Mouse (Mus musculus) heart, embryonic 12.5 days (tissue): Measurements from ENCODE around the gene Cngb1. TPM values are rescaled to one million over a fixed set of nuclear protein-coding genes. Genes with fewer than 3 reads are reported as not detected.
A peak's percentile ranks its signal among the peaks of the same experiment; 100 is the strongest.

ENCODE experiments used
- ATAC-seq: fragments of 200-750 bp; cut with Nextera tagmentation; 2 replicates; pipeline ENCODE4 v1.8.0; 2017; ENCODE audit warnings: moderate TSS enrichment, moderate library complexity; ENCODE audit not compliant: insufficient number of reproducible peaks, low FRiP score
- H3K27ac ChIP-seq: fragments of 300-500 bp; sonication (generic); 2 replicates; pipeline ENCODE4 v1.5.1; 2016; ENCODE audit warnings: mild to moderate bottlenecking, moderate library complexity; ENCODE audit not compliant: poor library complexity, severe bottlenecking
- H3K27me3 ChIP-seq: fragments of 300-500 bp; sonication (generic); replicated peaks from 2 replicates; pipeline ENCODE4 v1.6.1; 2016; ENCODE audit warnings: mild to moderate bottlenecking, moderate library complexity
- H3K36me3 ChIP-seq: fragments of 300-500 bp; sonication (generic); 2 replicates; pipeline ENCODE4 v1.6.1; 2016; ENCODE audit warnings: mild to moderate bottlenecking, moderate library complexity
- H3K4me1 ChIP-seq: fragments of 300-500 bp; sonication (generic); replicated peaks from 2 replicates; pipeline ENCODE4 v1.6.1; 2016; ENCODE audit warnings: mild to moderate bottlenecking
- H3K4me2 ChIP-seq: fragments of 300-500 bp; sonication (generic); 2 replicates; pipeline ENCODE4 v1.6.1; 2016; ENCODE audit warnings: mild to moderate bottlenecking, moderate library complexity
- H3K4me3 ChIP-seq: fragments of 300-500 bp; sonication (generic); 2 replicates; pipeline ENCODE4 v1.5.1; 2016; ENCODE audit warnings: mild to moderate bottlenecking
- H3K9ac ChIP-seq: fragments of 300-500 bp; sonication (generic); 2 replicates; pipeline ENCODE4 v1.6.1; 2016; ENCODE audit warnings: mild to moderate bottlenecking, moderate library complexity
- H3K9me3 ChIP-seq: fragments of 300-500 bp; sonication (generic); replicated peaks from 2 replicates; pipeline ENCODE4 v1.6.1; 2016; ENCODE audit warnings: mild to moderate bottlenecking, moderate library complexity
- WGBS: fragments of 180-500 bp; shearing (Covaris S2); methylation state at CpG from one replicate; pipeline ENCODE4 v1.1.7; 2016; 5-methylcytosine and 5-hydroxymethylcytosine counted together
- polyA plus RNA-seq: library from polyadenylated mRNA; unstranded; fragments of >200 nt; fragmentation: Nextera tagmentation; extraction: Ambion mirVana; gene quantifications from 2 replicates; pipeline ENCODE4 v1.2.1, GENCODE M21; 2016

Cngb1 gene
- polyA plus RNA-seq = 0.26 and 1.0 TPM in 2 replicates

DNA sequence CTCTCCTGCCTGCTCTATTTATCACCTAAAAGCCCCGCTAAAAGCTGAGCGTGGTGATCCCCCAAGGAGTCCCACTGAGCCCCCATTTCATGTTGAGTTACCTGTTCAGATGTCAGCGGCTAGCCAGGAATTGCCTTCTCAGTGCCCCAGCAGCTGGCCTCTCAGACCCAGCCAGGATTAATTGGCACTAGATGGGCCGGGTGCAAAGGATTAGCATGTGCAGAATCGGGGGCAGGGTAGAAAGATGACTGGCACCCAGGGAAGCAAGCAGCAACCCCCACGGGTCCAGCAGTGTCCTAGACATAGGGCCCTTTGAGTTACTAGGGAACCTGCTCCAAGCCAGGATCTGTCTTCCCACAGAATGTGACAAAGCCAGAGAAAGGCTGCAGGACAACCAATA is at the start of gene Cngb1:
TSS of gene Cngb1 (minus strand) at position 155 of the 400 bp plus-strand sequence.
- Histone ChIP-seq H3K4me3 (no peak within 1 kb of the TSS), H3K9ac (no peak within 1 kb of the TSS), H3K4me1 (peaks cover 16% of the 10 kb centered on the region; the same call in 1 of the 2 replicates), H3K9me3 (no peaks in the 10 kb centered on the region), H3K27me3 (peaks cover 13% of the 10 kb centered on the region; the same call in 1 of the 2 replicates), H3K27ac (no peak within 1 kb of the TSS), H3K36me3 (no peaks in the 10 kb centered on the region), H3K4me2 (no peak within 1 kb of the TSS)
- WGBS = 39% methylated on average over 6 of the region's 6 CpGs
- ATAC-seq = no peak

DNA sequence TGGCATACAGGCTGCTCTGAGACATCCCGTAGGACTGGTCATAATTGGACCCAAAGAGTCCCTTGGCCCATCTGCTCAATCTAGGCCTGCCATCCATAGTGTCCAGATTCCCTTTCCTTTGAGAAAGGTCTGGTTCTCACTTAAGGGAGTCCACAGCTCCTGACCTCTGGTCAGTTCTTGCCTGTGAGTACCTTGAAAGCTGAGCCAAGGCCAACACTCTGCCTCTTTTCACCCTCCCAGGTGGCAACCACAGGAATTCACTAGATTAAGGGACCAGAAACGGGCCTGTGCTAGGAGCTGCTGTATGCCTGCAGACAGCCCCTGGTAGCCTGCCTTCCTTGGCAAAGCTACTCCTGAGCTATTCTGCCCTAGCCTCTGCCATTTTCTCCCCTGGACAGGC is 48.2 kb upstream of the Cngb1 start:
- 64% methylated on average over 2 of the region's 2 CpGs for WGBS
- H3K36me3 ChIP-seq = peaks cover 10% of the 10 kb centered on the region; the same call in 1 of the 2 replicates
- no peaks in the 10 kb centered on the region for H3K27me3 ChIP-seq
- H3K4me2 ChIP-seq = peak overlapping the region; percentile 83
- H3K9me3 ChIP-seq = no peaks in the 10 kb centered on the region
- peak overlapping the region; percentile 99 for H3K9ac ChIP-seq
- peaks cover 71% of the 10 kb centered on the region for H3K4me1 ChIP-seq
- no peak for ATAC-seq
- H3K27ac ChIP-seq = peak overlapping the region; percentile 89
- H3K4me3 ChIP-seq = peak overlapping the region; percentile 86

DNA sequence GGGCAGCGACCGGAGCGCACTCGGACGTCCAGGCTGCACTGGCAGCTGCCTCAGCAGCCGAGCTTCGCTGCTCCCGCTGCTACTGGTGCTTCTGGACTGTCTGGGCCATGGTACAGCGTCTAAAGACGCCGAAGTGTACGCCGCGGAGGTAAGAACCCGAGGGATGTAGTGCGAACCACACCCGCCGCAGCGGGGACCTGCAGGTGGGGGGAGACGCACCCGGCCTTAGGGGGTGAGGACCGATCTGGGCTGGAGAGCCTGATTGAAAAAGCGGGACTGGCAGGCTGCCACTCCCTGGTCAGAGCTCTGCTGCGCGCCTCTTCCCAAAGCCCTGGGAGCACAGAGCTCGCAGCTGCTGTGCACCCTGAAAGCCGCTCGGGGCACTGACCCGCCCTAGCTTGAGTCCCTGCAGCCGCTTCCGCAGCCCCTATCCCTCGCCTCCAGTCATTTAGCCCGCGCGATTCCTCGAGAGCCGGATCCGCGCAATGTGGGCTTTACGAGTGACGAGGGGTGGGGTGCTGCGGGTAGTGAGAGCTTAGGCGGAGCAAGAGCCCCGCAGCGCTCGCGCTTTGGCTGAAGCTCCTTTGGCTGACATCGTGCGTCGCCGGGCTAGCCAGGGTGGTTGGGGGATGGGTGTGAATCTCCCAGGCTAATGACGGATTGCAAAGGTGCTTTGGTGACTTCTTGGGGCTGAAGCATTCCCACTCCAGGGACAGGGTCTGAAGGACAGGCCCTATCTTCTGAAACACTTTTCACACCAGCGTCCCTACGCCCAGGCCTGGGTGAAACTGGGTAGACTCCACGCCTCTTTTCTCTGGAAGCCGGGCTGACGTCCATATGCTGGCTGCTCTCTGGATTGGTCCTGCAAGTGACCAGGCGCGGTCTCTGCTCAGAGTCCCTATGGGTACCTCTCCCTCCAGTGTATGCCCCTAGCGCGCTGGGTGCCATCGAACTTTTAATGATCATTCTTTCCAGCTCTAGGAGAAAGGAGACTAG is 46.8 kb upstream of the Cngb1 start:
- Histone ChIP-seq H3K9me3 (no peaks in the 10 kb centered on the region), H3K4me1 (peaks cover 71% of the 10 kb centered on the region), H3K36me3 (peaks cover 10% of the 10 kb centered on the region; the same call in 1 of the 2 replicates), H3K9ac (peak overlapping the region; percentile 99), H3K4me3 (peak overlapping the region; percentile 86), H3K4me2 (peak overlapping the region; percentile 83), H3K27ac (peak overlapping the region; percentile 89), H3K27me3 (no peaks in the 10 kb centered on the region)
- WGBS = 2% methylated on average over 62 of the region's 62 CpGs
- peak; percentile 35 for ATAC-seq

DNA sequence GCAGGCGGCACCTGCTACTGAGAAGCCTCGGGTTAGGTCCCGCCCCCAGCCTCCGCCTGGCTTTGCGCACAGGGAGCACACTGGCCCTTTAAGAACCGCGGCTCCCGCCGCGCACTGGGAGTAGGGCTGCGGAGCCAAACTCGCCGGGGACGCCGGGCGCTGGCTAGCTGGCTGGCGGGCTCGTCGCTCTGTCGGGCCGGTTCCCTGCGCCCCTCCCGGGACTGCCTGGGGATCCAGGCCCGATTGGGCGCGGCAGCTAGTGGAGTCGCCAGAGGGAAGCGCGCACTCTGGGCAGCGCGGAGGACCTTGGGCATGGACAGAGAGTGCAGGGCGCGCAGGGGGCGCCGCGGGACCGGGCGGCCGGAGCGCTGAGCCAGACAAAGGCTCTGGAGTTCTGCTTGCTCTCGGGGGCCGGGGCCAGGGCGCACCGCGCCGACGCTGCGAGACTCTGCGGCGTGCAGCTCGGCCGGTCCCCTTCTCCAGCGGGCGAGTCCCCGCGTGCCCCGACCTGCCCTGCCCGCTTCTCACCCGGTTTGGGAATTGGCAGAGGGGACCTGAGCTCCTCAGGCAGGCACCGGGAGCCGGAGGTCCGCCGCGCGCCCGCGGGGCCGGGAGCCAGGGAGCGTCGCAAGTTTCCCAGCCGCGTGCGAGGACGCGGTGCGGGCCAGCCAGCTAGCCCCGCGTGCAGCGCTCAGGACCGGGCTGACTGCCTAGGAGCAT is 45.9 kb upstream of the Cngb1 start, which contains the start of gene Mmp15:
TSS of gene Mmp15 (plus strand) at position 118 of the 720 bp plus-strand sequence.
- no peaks in the 10 kb centered on the region for H3K9me3 ChIP-seq
- no peaks in the 10 kb centered on the region for H3K27me3 ChIP-seq
- peak within 1 kb of the TSS; percentile 86 for H3K4me3 ChIP-seq
- peaks cover 65% of the 10 kb centered on the region for H3K4me1 ChIP-seq
- peaks cover 10% of the 10 kb centered on the region; the same call in 1 of the 2 replicates for H3K36me3 ChIP-seq
- under 1% methylated on average over 78 of the region's 80 CpGs for WGBS
- ATAC-seq = peak; percentile 77
- H3K4me2 ChIP-seq = peak within 1 kb of the TSS; percentile 83
- peak within 1 kb of the TSS; percentile 89 for H3K27ac ChIP-seq
- peak within 1 kb of the TSS; percentile 99 for H3K9ac ChIP-seq

DNA sequence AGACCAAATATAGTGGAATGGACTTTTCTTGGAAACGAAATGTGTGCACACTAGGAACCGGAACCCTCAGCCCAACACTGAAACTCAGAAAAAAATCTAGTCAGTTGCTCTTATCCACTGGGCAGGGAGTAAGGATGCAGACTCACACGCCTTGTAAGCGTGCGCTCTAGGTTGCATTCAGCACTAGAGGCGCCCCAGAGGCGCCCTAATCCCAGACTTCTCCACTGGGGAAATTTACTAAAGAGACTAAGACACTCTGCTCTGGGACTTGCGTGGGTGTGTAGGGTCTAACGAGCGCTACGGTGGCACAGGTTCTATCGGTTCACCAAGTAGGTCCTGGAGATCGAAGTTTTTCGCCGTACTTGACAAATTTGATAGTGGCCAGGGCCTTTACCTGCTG is 45.1 kb upstream of the Cngb1 start:
- H3K4me3 ChIP-seq = peak overlapping the region; percentile 86
- no peaks in the 10 kb centered on the region for H3K27me3 ChIP-seq
- peak overlapping the region; percentile 99 for H3K9ac ChIP-seq
- H3K9me3 ChIP-seq = no peaks in the 10 kb centered on the region
- ATAC-seq = no peak
- H3K4me1 ChIP-seq = peaks cover 62% of the 10 kb centered on the region
- 4% methylated on average over 15 of the region's 15 CpGs for WGBS
- peak overlapping the region; percentile 83 for H3K4me2 ChIP-seq
- H3K27ac ChIP-seq = peak overlapping the region; percentile 89
- peaks cover 10% of the 10 kb centered on the region; the same call in 1 of the 2 replicates for H3K36me3 ChIP-seq

DNA sequence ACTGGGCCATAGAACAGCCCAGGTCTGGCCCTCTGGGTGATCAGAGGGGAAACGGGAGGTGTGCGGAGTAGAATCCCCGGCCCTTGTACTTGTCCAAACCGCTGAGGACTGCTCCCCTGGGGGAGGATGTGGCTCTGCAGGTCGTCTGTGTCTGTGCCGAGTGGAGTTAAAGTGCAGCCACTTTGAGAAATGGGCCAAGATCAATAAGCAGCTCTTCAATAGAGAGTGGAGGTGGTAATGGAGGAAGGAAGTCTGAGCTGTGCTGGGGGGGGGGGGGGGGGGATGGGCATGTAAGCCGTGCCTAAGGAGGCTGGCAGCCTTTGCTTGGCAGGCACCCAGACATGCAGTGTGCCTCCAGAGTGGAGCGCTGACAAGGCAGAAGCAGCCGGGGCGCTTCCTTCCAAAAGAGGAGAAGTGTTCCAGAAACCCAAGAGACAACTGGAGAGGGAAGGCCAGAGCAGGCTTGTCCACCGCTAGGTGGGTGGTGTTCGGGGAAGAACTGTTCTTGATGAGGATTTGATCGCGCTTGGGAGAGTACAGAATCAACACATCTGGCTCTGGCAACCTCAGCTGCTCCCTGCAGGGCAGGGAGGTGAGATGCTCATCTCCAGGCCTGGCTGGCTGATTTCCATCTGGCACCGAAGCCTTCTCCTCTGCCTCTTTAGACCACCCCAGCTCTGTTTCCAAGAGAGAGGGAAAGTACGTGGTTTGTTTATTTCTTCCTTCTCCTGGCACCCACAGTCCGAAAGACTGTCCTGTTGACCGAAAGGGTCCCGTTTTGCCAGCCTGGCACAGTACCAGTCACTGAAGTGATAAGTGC is 42.6 kb upstream of the Cngb1 start:
- peak overlapping the region; percentile 1; the same call in 1 of the 2 replicates for H3K9ac ChIP-seq
- peaks cover 38% of the 10 kb centered on the region for H3K4me1 ChIP-seq
- 0 out of 2 replicates have a peak, but pooled peaks have one; percentile 16 for ATAC-seq
- H3K4me2 ChIP-seq = peak overlapping the region; percentile 6; the same call in 1 of the 2 replicates
- peak overlapping the region; percentile 55; the same call in 1 of the 2 replicates for H3K27ac ChIP-seq
- whole genome bisulfite sequencing = 51% methylated on average over 18 of the region's 19 CpGs
- no peaks in the 10 kb centered on the region for H3K9me3 ChIP-seq
- no peak overlapping the region for H3K4me3 ChIP-seq
- H3K36me3 ChIP-seq = peaks cover 22% of the 10 kb centered on the region
- no peaks in the 10 kb centered on the region for H3K27me3 ChIP-seq

DNA sequence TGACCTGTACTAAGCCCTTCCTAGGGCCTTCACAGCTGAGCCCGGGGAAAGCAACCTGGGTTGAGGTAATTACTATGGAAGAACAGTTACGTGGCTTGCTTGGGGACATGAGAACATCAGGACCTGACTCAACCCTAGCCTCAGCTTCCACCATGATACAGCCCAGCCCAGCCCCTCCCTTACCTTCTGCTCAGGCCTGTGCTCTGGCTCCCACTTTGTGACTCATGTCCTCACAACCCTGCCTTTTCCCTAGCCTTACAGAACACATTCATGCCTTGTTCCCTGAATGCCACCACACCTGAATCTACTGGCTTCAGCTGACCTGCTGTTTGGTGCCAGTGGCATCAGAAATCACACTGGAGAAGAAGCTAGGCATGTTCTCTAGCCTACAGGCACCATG is 42.0 kb upstream of the Cngb1 start:
- Histone ChIP-seq H3K27ac (peak overlapping the region; percentile 16; the same call in 1 of the 2 replicates), H3K9me3 (no peaks in the 10 kb centered on the region), H3K9ac (0 out of 2 replicates have a peak overlapping the region, but pooled peaks have one; percentile 1), H3K4me2 (peak overlapping the region; percentile 6; the same call in 1 of the 2 replicates), H3K4me3 (no peak overlapping the region), H3K4me1 (peaks cover 35% of the 10 kb centered on the region), H3K27me3 (no peaks in the 10 kb centered on the region), H3K36me3 (peaks cover 28% of the 10 kb centered on the region)
- 85% methylated on average over 2 of the region's 2 CpGs for WGBS
- no peak for ATAC-seq

DNA sequence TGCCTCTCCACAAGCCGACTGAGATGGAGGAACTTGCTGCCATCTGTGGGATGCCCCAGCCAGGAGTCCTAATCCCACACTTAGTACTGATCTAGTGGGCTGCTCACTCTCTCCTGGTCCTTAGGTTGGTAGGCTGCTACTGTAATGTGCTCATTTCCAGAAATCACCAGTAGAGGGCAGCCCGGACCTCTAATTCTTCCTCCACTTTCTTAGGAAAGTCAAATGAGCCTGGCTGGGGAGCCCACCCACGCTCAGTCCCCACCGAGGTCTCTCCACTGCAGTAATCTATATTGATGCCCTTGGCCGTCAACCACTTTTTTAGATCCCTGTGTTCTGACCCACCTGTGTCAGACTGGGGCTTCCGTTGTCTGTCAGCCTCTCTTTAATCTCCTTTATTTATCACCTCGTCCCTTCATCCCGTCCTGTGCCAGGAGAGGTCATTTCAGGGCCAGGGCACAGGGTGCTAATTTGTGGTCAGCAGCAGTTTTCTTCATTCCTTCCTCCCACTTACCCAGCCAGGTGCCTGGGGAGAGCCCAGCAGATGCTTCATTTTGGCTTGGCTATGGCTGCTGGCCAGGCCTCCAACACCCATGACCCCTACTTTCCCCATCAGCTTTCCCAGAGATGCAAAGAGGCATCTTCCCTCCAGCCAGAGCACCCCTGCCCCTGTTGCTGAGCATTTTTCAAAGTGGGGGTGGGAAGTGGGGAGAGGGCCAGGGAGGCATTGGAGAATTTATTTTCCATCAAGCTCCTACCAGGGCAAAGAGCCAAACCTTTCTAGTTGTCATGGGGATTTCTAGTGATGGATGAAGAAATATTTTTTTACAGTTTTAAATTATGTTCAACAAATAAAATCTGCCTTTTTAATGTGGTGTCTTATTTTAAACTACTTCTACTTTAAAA is 40.5 kb upstream of the Cngb1 start:
- Histone ChIP-seq H3K4me3 (no peak overlapping the region), H3K9ac (0 out of 2 replicates have a peak overlapping the region, but pooled peaks have one; percentile 3), H3K4me1 (peaks cover 37% of the 10 kb centered on the region), H3K27me3 (no peaks in the 10 kb centered on the region), H3K9me3 (no peaks in the 10 kb centered on the region), H3K4me2 (no peak overlapping the region), H3K27ac (no peak overlapping the region), H3K36me3 (peaks cover 39% of the 10 kb centered on the region)
- no peak for ATAC-seq
- WGBS = 22% methylated on average over 8 of the region's 8 CpGs

DNA sequence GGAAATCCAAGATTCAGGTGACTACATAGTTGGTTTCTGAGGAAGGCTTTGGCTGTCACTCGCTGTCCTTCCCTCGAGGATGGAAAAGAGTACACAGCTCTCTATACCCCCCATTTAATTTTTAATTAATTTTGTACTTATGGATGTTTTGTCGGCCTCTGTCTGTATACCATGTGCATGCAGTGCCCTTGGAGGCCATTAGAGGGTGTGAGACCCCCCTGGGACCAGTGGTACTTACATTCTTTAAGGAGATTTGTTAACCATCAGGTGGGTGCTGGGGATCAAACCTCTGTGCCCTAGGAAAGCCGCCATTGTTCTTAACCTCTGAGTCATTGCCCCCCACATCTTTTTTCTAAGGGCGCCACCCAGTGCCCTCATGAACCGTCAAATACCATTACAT is 38.3 kb upstream of the Cngb1 start:
- no peak overlapping the region for H3K27ac ChIP-seq
- no peak overlapping the region for H3K4me3 ChIP-seq
- no peaks in the 10 kb centered on the region for H3K27me3 ChIP-seq
- no peak overlapping the region for H3K9ac ChIP-seq
- 73% methylated on average over 6 of the region's 6 CpGs for WGBS
- H3K4me1 ChIP-seq = peaks cover 27% of the 10 kb centered on the region
- no peak overlapping the region for H3K4me2 ChIP-seq
- no peaks in the 10 kb centered on the region for H3K9me3 ChIP-seq
- H3K36me3 ChIP-seq = peaks cover 61% of the 10 kb centered on the region
- no peak for ATAC-seq
